Comparison of ENCODE assay signal across 9 mouse cellular contexts in the genomic region with DNA sequence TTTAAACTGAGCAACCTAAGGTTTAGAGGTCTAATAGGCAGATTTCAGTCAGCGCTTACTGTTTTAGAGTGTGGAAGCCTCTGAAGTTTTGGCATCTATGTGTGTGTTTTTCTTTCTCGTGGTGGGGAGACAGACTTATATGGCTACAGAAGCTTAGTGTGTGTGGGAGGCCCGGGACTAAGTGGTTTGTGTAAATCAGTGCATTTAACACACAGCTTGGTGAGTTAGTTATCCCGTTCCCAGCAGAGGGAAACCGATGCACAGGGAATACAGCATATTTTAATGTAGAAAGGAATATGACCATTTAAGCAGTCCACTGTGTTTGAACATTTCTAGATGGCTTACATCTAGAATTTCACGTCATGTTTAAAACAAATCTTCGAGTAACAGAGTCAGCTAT. TPM values are rescaled to one million over a fixed set of nuclear protein-coding genes. Genes with fewer than 3 reads are reported as not detected.
DNase-seq lines count a peak whose midpoint lies in the region; ATAC-seq lines count a peak whose summit lies in the region.
"Had no signal": no experiment of that assay in that cellular context is flagged by ENCODE, and none has a peak within 500 bp of the region (broad histone marks: within the 10 kb centered on the region; RNA-seq: fewer than 3 reads in every experiment).

No protein-coding gene starts in this region.

- H3K36me3 ChIP-seq in heart, embryonic 16.5 days (ENCODE audit: control insufficient read depth, insufficient read depth) = no peaks in the 10 kb centered on the region
- no peaks in the 10 kb centered on the region for H3K36me3 ChIP-seq in hindbrain, embryonic 13.5 days
- no peaks in the 10 kb centered on the region for H3K36me3 ChIP-seq in midbrain, embryonic 12.5 days

- peak overlapping the region; percentile 97 for H3K9ac ChIP-seq in heart, embryonic 16.5 days (ENCODE audit: low read length)
- peak overlapping the region; percentile 88 for H3K9ac ChIP-seq in hindbrain, embryonic 13.5 days
- peak overlapping the region; percentile 87 for H3K9ac ChIP-seq in midbrain, embryonic 12.5 days (replicated peaks)

- DNase-seq in heart, postnatal 14 days = no peak
- DNase-seq in brain, adult 2 months (ENCODE audit: low read depth, low spot score) = peak; percentile 49
- no peak for DNase-seq in cerebellum, adult 11 months
- no peak for DNase-seq in left cerebral cortex, adult 8-10 months (ENCODE audit: low spot score in 2 of 2)
- DNase-seq: lung, adult 18-20 months had no signal

- peaks cover 24% of the 10 kb centered on the region for H3K4me1 ChIP-seq in heart, embryonic 16.5 days (ENCODE audit: control insufficient read depth, insufficient read depth, low read length)
- peaks cover 30% of the 10 kb centered on the region for H3K4me1 ChIP-seq in hindbrain, embryonic 13.5 days (replicated peaks)
- H3K4me1 ChIP-seq in midbrain, embryonic 12.5 days = peaks cover 10% of the 10 kb centered on the region

- 20% methylated on average over 7 of the region's 7 CpGs for WGBS in heart, embryonic 16.5 days
- 47% methylated on average over 7 of the region's 7 CpGs for WGBS in hindbrain, embryonic 13.5 days
- 43% methylated on average over 7 of the region's 7 CpGs for WGBS in midbrain, embryonic 12.5 days

- H3K9me3 ChIP-seq in heart, embryonic 16.5 days (replicated peaks; ENCODE audit: control insufficient read depth, low read length) = no peaks in the 10 kb centered on the region
- no peaks in the 10 kb centered on the region for H3K9me3 ChIP-seq in hindbrain, embryonic 13.5 days
- H3K9me3 ChIP-seq in midbrain, embryonic 12.5 days = no peaks in the 10 kb centered on the region

- H3K4me3 ChIP-seq in heart, embryonic 16.5 days (ENCODE audit: low read length) = peak overlapping the region; percentile 100
- H3K4me3 ChIP-seq in hindbrain, embryonic 13.5 days = peak overlapping the region; percentile 94
- peak overlapping the region; percentile 90 for H3K4me3 ChIP-seq in midbrain, embryonic 12.5 days

- H3K4me2 ChIP-seq in heart, embryonic 16.5 days (ENCODE audit: low read depth, low read length) = peak overlapping the region; percentile 83
- H3K4me2 ChIP-seq in hindbrain, embryonic 13.5 days = peak overlapping the region; percentile 84
- H3K4me2 ChIP-seq in midbrain, embryonic 12.5 days (replicated peaks) = peak overlapping the region; percentile 75

- no peak for ATAC-seq in heart, embryonic 16.5 days (replicated peaks; ENCODE audit: extremely low read depth, insufficient read depth, low FRiP score)
- ATAC-seq in hindbrain, embryonic 13.5 days (ENCODE audit: low FRiP score) = no peak
- ATAC-seq in midbrain, embryonic 12.5 days (ENCODE audit: low FRiP score, low read depth) = no peak
- ATAC-seq in CD4-positive, CD25-positive, alpha-beta regulatory T cell, adult 4 months = no peak

- intact Hi-C loops in heart, postnatal 14 days (cut with DNase I) = loop anchor here (10.0 kb wide), 1 partner anchor 105 kb away; no protein-coding TSS in a partner anchor

- H3K27me3 ChIP-seq in heart, embryonic 16.5 days (ENCODE audit: control insufficient read depth, insufficient read depth, low read length) = no peaks in the 10 kb centered on the region
- H3K27me3 ChIP-seq in hindbrain, embryonic 13.5 days = no peaks in the 10 kb centered on the region
- H3K27me3 ChIP-seq in midbrain, embryonic 12.5 days = no peaks in the 10 kb centered on the region

- peak overlapping the region; percentile 88 for H3K27ac ChIP-seq in heart, embryonic 16.5 days (ENCODE audit: low read length)
- H3K27ac ChIP-seq in hindbrain, embryonic 13.5 days = no peak overlapping the region
- no peak overlapping the region for H3K27ac ChIP-seq in midbrain, embryonic 12.5 days (replicated peaks)

RNA-seq across cellular contexts. Expression of a gene that starts 1.6 kb away (rescaled TPM):
- polyA plus RNA-seq in heart, embryonic 16.5 days (2015; fragmentation: Nextera tagmentation; extraction: Ambion mirVana) = 7.5 and 8.6 TPM in 2 replicates
- 10 to 100 TPM; 21.7 to 23.5 TPM for total RNA-seq in heart, postnatal 14 days (2021)
- 5.0 and 5.9 TPM in 2 replicates for polyA plus RNA-seq in hindbrain, embryonic 13.5 days (2015; fragmentation: Nextera tagmentation; extraction: Ambion mirVana)
- polyA plus RNA-seq in midbrain, embryonic 12.5 days (2016; fragmentation: Nextera tagmentation; extraction: Ambion mirVana) = 7.9 and 8.3 TPM in 2 replicates
- under 1 TPM; 0.34 to 0.42 TPM for polyA plus RNA-seq in CD4-positive, CD25-positive, alpha-beta regulatory T cell, adult 4 months (2017; shearing (Covaris generic))
- total RNA-seq in left cerebral cortex, adult 8-10 months (2022) = 10 to 100 TPM; 19.5 to 22.0 (median 21.1) TPM
